Comparison of ENCODE assay signal across 24 mouse cellular contexts in the genomic region with DNA sequence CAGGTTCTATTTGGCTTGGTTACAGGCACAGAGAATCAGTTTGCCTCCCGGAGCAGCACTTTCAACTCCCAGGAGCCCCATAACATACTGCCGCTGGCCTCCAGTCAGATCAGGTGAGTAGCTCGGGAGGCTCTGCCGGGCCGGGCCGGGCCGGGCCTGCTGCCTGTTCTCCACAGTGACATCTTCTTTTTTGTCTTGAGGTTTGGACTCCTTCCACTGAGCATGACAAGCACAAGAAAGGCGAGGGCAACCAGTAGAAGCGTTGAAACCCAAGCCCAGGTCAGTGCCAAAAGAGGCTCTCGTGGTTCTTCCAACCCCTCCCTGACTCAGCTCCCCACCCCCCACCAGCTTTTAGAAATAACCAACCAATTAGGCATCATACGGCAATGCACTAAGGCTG. TPM values are rescaled to one million over a fixed set of nuclear protein-coding genes. Genes with fewer than 3 reads are reported as not detected.
A peak's percentile ranks its signal among the peaks of the same experiment; 100 is the strongest.
DNase-seq lines count a peak whose midpoint lies in the region; ATAC-seq and TF ChIP-seq lines count a peak whose summit lies in the region.
"Had no signal": no experiment of that assay in that cellular context is flagged by ENCODE, and none has a peak within 500 bp of the region (broad histone marks: within the 10 kb centered on the region; RNA-seq: fewer than 3 reads in every experiment).

No protein-coding gene starts in this region.

- no peak overlapping the region for H3K4me3 ChIP-seq in cerebellum, adult 2 months (replicated peaks; ENCODE audit: insufficient read depth, low read depth, low read length)
- H3K4me3 ChIP-seq: embryonic facial prominence, embryonic 10.5 days; forebrain, embryonic 10.5 days; hindbrain, embryonic 10.5 days; layer of hippocampus, adult 2 months; liver, embryonic 13.5 days; megakaryocyte, embryonic 14.5 days; midbrain, embryonic 15.5 days; neural tube, embryonic 12.5 days had no signal

- DNase-seq in cerebellum, adult 2 months = peak; percentile 50 to 64
- DNase-seq in cerebellum, postnatal 4 days (ENCODE audit: low spot score in 2 of 2) = no peak
- DNase-seq in 3T3-L1 (ENCODE audit: low read depth, low spot score) = peak; percentile 64
- DNase-seq in cerebellum, postnatal 10 days = peak; percentile 61 to 63
- DNase-seq in adrenal gland, adult 2 months = no peak
- DNase-seq in left cerebral cortex, adult 18-20 months (ENCODE audit: low spot score in 2 of 2) = no peak
- DNase-seq: adrenal gland, postnatal 36 days; forebrain, postnatal 0 days; kidney, postnatal 25 days; liver, embryonic 13.5 days; lung, embryonic 14.5 days; right cerebral cortex, adult 18-20 months; right cerebral cortex, postnatal 4 days; thymus, postnatal 14 days had no signal

- WGBS in cerebellum, adult 2 months = 10% methylated on average over 11 of the region's 11 CpGs

- ATAC-seq in hematopoietic stem cell, adult 5-6 weeks (replicated peaks in 1 of 2; ENCODE audit: insufficient read depth in 1 of 2, low FRiP score in 2 of 2, low TSS enrichment in 1 of 2, low read depth in 1 of 2, poor library complexity in 2 of 2, severe bottlenecking in 2 of 2) = peak; percentile 75 to 78
- ATAC-seq: forebrain, postnatal 0 days; intestine, postnatal 0 days; midbrain, embryonic 15.5 days had no signal

- TF ChIP-seq CTCF in cerebellum, adult 2 months (IDR thresholded peaks at IDR 0.05; ENCODE audit: borderline replicate concordance, insufficient read depth, low read depth, low read length) = no peak

- TF ChIP-seq POLR2A in cerebellum, adult 2 months (IDR thresholded peaks at IDR 0.05; ENCODE audit: borderline replicate concordance, insufficient read depth, low read length) = no peak

- H3K4me1 ChIP-seq in cerebellum, adult 2 months (ENCODE audit: control insufficient read depth, insufficient read depth, low read length) = peaks cover 27% of the 10 kb centered on the region
- H3K4me1 ChIP-seq: forebrain, embryonic 10.5 days; midbrain, embryonic 15.5 days had no signal

- no peaks in the 10 kb centered on the region for H3K27me3 ChIP-seq in cerebellum, adult 2 months (ENCODE audit: control insufficient read depth, insufficient read depth, low read length)
- H3K27me3 ChIP-seq: liver, embryonic 13.5 days; megakaryocyte, embryonic 14.5 days; midbrain, embryonic 15.5 days; neural tube, embryonic 12.5 days had no signal

- H3K27ac ChIP-seq in cerebellum, adult 2 months (ENCODE audit: insufficient read depth, low read length) = no peak overlapping the region
- H3K27ac ChIP-seq: embryonic facial prominence, embryonic 10.5 days; forebrain, embryonic 10.5 days; hindbrain, embryonic 10.5 days; layer of hippocampus, adult 2 months; liver, embryonic 13.5 days; midbrain, embryonic 15.5 days; neural tube, embryonic 12.5 days had no signal

RNA-seq across cellular contexts. Expression of gene Slc39a11, which starts 11.1 kb away (rescaled TPM):
- 13.0 and 14.1 TPM in 2 replicates for polyA plus RNA-seq in cerebellum, adult 2 months (2012; rRNA removed)
- total RNA-seq in hematopoietic stem cell, adult 5-6 weeks (2017) = 26.6 and 40.3 TPM in 2 replicates
- total RNA-seq in adrenal gland, adult 2 months (2021) = 10 to 100 TPM; 22.9 to 34.4 TPM
- polyA plus RNA-seq in adrenal gland, adult 2 months (2012; rRNA removed) = 31.5 and 32.1 TPM in 2 replicates
- 10 to 100 TPM; 13.9 to 15.3 TPM for total RNA-seq in left cerebral cortex, adult 18-20 months (2021)

RNA-seq across cellular contexts. Expression of gene Cog1, which starts 12.0 kb away (rescaled TPM):
- polyA plus RNA-seq in cerebellum, adult 2 months (2012; rRNA removed) = 84.0 and 87.5 TPM in 2 replicates
- total RNA-seq in hematopoietic stem cell, adult 5-6 weeks (2017) = 14.5 and 16.1 TPM in 2 replicates
- total RNA-seq in adrenal gland, adult 2 months (2021) = 10 to 100 TPM; 37.8 to 48.0 TPM
- polyA plus RNA-seq in adrenal gland, adult 2 months (2012; rRNA removed) = 57.8 and 60.2 TPM in 2 replicates
- total RNA-seq in left cerebral cortex, adult 18-20 months (2021) = 10 to 100 TPM; 47.3 to 51.8 TPM

RNA-seq across cellular contexts. Expression of gene Fam104a, which starts 23.0 kb away (rescaled TPM):
- 32.5 and 32.9 TPM in 2 replicates for polyA plus RNA-seq in cerebellum, adult 2 months (2012; rRNA removed)
- total RNA-seq in hematopoietic stem cell, adult 5-6 weeks (2017) = 23.7 and 28.0 TPM in 2 replicates
- 10 to 100 TPM; 34.4 to 35.9 TPM for total RNA-seq in adrenal gland, adult 2 months (2021)
- 52.0 and 52.3 TPM in 2 replicates for polyA plus RNA-seq in adrenal gland, adult 2 months (2012; rRNA removed)
- total RNA-seq in left cerebral cortex, adult 18-20 months (2021) = 10 to 100 TPM; 31.8 to 33.9 TPM

RNA-seq across cellular contexts. Expression of gene D11Wsu47e, which starts 23.3 kb away (rescaled TPM):
- polyA plus RNA-seq in cerebellum, adult 2 months (2012; rRNA removed) = 10.1 and 10.5 TPM in 2 replicates
- total RNA-seq in hematopoietic stem cell, adult 5-6 weeks (2017) = 14.1 and 14.5 TPM in 2 replicates
- 10 to 100 TPM; 13.4 to 17.8 TPM for total RNA-seq in adrenal gland, adult 2 months (2021)
- 3.2 and 4.0 TPM in 2 replicates for polyA plus RNA-seq in adrenal gland, adult 2 months (2012; rRNA removed)
- total RNA-seq in left cerebral cortex, adult 18-20 months (2021) = 10 to 100 TPM; 12.1 to 12.8 TPM

RNA-seq across cellular contexts. Expression of gene Sstr2, which starts 41.8 kb away (rescaled TPM):
- 3.3 and 4.0 TPM in 2 replicates for polyA plus RNA-seq in cerebellum, adult 2 months (2012; rRNA removed)
- total RNA-seq in hematopoietic stem cell, adult 5-6 weeks (2017) = 11.8 and 18.3 TPM in 2 replicates
- 1 to 10 TPM; 3.2 to 4.7 TPM for total RNA-seq in adrenal gland, adult 2 months (2021)
- 2.4 and 2.5 TPM in 2 replicates for polyA plus RNA-seq in adrenal gland, adult 2 months (2012; rRNA removed)
- total RNA-seq in left cerebral cortex, adult 18-20 months (2021) = 10 to 100 TPM; 30.0 to 35.9 TPM
- polyA plus RNA-seq: heart, postnatal 0 days had no signal

Comparison
In these comparisons a context has a peak if more than half of its experiments do, and no peak if none do; other contexts are left out.
1. DNase-seq: peak in cerebellum, adult 2 months (2 of 2), 3T3-L1 (single experiment) and cerebellum, postnatal 10 days (2 of 2); none in cerebellum, postnatal 4 days (0 of 2), adrenal gland, adult 2 months (single experiment) and left cerebral cortex, adult 18-20 months (0 of 2).